Mouse (Mus musculus) hematopoietic stem cell, adult 5-6 weeks (primary cell): ENCODE data around the gene Eif4e2. TPM values are rescaled to one million over a fixed set of nuclear protein-coding genes. Genes with fewer than 3 reads are reported as not detected.

Experiments
- ATAC-seq, 2 experiments: fragments of 125-278 bp in 1 of 2; replicated peaks in 1 of 2; 2 replicates each; pipeline ENCODE4 v1.8.0; 2016 to 2017; ENCODE audit warnings: inconsistent platforms in 2 of 2, mild to moderate bottlenecking in 2 of 2, moderate number of reproducible peaks in 2 of 2, low read depth in 1 of 2, moderate TSS enrichment in 1 of 2; ENCODE audit not compliant: low FRiP score in 2 of 2, poor library complexity in 2 of 2, severe bottlenecking in 2 of 2, insufficient read depth in 1 of 2, low TSS enrichment in 1 of 2
- total RNA-seq: library from RNA; stranded (forward); fragments of 172-1452, 232-1000 nt; gene quantifications from 2 replicates; pipeline ENCODE4 v1.2.3, GENCODE M21; 2017

The Eif4e2 gene
- total RNA-seq, 1 experiment from 2014 or later, result 155 TPM

DNA sequence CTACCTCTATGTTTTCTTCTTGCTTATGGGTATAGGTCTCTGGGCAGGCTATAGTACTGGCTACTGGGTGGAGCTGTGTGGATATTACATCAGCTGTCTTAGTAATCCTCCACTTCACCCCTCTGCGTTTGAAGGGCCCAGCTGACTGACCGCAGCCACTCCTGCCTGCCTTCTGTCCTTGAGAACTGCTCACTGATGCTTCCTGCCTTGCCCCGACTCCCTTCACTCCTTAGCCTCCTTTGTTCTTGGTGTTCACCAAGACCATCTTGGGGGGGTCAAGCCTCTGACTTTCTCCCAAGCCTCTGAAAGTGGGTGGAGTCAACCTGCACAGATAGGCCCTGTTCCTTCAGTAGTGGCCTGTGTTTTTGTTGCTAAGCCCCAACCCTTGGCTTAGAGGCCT is 58.7 kb downstream of the Eif4e2 start:
- no peak for ATAC-seq

DNA sequence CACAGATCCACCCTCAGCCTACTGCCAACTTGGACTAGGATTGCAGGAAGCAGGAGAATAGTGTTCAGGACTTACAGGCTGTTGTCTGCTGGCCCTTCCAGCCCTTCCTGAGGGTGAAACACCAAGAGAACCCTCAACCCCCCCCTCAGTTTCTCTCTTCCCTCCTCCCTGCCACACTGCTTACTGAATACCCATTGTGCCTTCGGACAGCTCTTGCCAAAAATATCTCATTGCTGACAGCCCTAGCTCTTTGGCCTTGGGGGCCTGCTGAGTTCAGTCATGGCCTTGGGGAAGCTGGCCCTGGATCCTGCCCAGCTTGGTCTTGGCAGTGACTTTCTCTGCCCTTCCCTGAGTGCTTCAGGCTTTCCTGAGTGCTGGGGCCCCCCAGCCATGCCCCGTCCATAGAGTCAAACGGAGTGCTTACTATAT is 59.8 kb downstream of the Eif4e2 start:
- no peak for ATAC-seq

DNA sequence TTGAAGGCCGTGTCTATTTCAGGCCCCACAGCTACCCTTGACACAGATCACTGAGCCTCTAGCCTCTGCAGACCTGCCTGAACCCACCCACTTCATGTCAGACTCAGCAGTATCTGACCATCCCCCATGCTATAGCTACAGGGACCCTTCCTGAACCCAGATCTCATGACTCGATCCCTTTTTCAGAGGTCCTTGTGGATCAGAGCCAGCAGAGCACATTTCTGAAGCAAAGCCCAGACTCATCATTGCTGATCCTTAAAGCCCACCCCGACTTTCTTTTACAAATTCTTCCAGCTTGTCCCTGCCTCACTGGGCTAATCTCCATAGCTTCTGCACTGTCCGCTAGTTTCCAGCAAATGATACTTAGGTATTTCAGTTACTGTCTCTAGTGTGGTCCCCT is 60.4 kb downstream of the Eif4e2 start:
- no peak for ATAC-seq

DNA sequence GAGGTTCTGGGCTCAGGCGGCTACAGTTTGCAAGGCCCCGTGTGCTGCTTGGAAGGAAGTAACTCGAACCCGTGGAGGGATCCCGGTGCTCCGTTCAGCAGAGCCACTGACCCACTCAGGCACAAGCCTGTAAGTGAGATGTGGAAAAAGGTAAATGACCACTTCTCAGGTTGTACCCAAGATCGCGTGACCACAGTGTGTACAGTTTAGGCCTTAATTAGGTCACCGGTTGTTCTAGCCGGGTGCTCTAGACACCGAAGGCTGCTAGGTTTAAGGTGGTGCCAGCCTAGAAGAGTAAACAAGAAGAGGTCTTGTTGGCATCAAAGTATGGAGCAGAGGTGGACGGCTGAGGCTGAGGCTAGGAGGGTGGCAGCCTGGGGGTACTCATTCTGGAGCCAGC is 61.4 kb downstream of the Eif4e2 start:
- ATAC-seq, result no peak

- ATAC-seq, result no peak
These were observed 62.3 kb downstream of the Eif4e2 start for GRCm38 (mm10) chr1:87276056-87276455.

GRCm38 (mm10) chr1:87280281-87280680 is 66.6 kb downstream of the Eif4e2 start:
- ATAC-seq, result no peak

DNA sequence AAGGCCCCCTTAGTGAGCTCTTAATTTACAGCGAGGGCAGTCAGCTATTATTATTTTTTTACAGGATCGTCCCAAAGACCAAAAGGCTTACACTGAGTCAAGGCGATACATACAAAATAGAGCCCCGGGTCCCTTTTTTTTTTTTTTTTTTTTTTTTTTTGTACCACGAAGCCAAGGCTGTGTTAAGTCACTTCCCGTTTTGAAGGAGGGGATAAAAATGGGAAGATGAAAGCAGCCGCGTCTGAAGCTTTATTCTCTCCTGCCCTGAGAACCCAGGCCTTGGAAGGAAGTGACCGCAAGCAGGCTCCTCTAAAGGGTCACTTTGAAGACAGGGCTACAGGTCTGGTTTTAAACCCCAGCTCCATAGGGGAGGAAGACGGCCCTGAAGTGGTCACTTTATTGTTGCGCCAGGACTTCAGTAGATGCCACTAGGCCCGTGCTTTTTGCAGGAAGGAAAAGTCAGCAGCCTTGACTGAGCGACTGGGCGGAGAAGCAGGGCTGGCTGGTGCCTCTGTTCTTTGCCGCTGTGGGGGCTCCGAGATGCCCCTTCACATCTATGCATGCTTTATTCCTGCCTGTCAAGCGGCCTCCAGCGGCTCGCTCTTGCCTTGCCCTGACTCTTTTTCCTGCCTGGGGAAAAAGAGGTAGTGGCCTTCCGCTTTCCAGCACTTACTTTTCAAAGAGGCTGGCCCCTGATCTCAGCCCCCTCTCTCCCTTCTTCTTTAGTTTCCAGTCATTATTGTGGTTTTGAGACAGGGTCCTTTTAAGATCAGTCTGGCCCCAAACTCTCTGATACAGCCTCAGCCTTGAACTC is 68.1 kb downstream of the Eif4e2 start:
- peak; percentile 43 to 56; a peak in 3 of 4 replicates for ATAC-seq

DNA sequence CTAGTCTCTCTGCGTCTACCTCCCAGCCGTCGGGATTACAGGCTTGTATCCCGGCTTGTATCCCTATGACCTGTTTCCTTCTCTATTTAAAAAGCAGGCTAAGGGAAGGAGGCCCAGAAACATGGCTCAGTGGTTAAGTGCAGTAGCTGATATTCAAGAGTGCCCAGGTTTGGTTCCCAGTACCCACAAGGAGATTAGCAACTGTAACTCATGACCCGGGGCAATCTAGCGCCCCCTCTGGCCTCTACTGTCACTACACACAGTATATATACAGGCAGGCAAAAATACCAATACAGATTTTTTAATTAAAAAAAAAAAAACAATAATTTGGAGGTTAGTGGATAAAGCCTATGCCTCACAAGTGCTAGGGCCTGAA is 68.7 kb downstream of the Eif4e2 start:
- no peak for ATAC-seq

DNA sequence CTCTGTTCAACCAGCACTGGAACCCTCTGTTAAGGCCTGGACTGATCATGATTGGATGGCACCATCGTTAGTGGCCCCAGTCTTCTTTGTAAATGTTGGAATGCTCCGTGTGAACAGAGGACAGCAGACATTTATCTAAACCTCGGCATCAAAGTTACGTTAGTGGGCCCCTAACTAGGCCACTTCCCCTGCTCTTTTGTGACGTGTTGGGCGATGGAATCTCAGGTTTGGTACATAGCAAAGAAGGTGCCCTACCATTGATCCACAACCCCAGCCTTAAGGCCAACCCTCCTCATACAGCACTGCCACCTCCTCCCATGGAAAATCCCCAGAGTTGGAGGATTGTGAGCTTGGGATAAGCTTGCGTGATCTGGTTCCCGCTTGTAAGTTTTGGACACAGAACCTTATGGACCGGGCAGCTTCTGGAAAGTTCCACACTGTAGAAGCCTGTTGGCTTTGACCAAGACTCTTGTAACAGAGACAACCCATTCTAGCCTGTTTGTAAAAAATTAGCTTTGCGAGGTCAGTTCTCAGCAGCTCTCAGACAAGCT is 69.8 kb downstream of the Eif4e2 start:
- ATAC-seq, result no peak

DNA sequence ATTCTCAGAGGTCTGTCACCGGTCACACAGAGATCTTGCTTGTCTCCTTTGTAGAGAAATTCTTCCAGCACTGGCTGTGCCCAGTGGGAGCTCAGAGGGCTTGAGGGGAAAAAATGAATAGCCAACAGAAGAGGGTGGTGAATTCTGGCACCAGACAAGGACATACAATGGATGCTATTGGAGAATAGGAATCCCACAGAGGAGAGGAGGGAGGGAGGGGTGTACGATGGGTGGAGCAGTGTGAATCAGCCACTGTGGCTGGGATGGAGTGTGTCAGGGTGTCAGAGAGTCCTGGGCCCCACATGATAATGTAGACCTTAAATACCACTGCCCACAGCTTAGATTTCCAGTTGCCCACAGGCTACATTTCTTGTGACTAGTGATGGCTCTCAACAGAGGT is 73.4 kb downstream of the Eif4e2 start:
- ATAC-seq, result no peak

Other genes with a start within 250 kb of the Eif4e2 start
- gene Alppl2, start 124.0 kb upstream of the Eif4e2 start, total RNA-seq, result not detected in 2 replicates
- not detected in 2 replicates for gene Alpi, start 112.3 kb upstream of the Eif4e2 start, total RNA-seq
- not detected in 2 replicates for gene Akp3, start 88.9 kb upstream of the Eif4e2 start, total RNA-seq
- not detected in 2 replicates for gene Ecel1, start 57.4 kb upstream of the Eif4e2 start, total RNA-seq
- not detected in 2 replicates for gene Prss56, start 30.6 kb upstream of the Eif4e2 start, total RNA-seq
- not detected in 2 replicates for gene Chrnd, start 23.3 kb upstream of the Eif4e2 start, total RNA-seq
- gene Chrng, start 9.3 kb upstream of the Eif4e2 start, total RNA-seq, result not detected in 2 replicates
- gene Efhd1, start 50.4 kb downstream of the Eif4e2 start, total RNA-seq, result not detected in 2 replicates
- 109 and 147 TPM in 2 replicates for gene Gigyf2, start 113.1 kb downstream of the Eif4e2 start, total RNA-seq
- not detected in 2 replicates for gene Kcnj13, start 180.8 kb downstream of the Eif4e2 start, total RNA-seq